Mouse (Mus musculus) liver, embryonic 14.5 days (tissue): Measurements from ENCODE around the gene Arhgef1. TPM values are rescaled to one million over a fixed set of nuclear protein-coding genes. Genes with fewer than 3 reads are reported as not detected.

Experiments used
- ATAC-seq: fragments of 200-750 bp; cut with Nextera tagmentation; 2 replicates; pipeline ENCODE4 v1.8.0; 2017; ENCODE audit warnings: moderate number of reproducible peaks, mild to moderate bottlenecking, moderate library complexity; ENCODE audit not compliant: insufficient read depth
- DNase-seq, 3 experiments: peaks; one replicate each; pipeline ENCODE4 v3.0.0-alpha.2; 2012 to 2013; ENCODE audit warnings: low read depth in 3 of 3, low spot score in 3 of 3
- H3K27ac ChIP-seq: fragments of 300-500 bp; sonication (generic); 2 replicates; pipeline ENCODE4 v1.5.1; 2014; ENCODE audit warnings: moderate library complexity, mild to moderate bottlenecking, control low read depth, inconsistent platforms
- H3K27me3 ChIP-seq: fragments of 300-500 bp; sonication (generic); 2 replicates; pipeline ENCODE4 v1.6.1; 2014; ENCODE audit warnings: mild to moderate bottlenecking, low read length, moderate library complexity; ENCODE audit not compliant: control insufficient read depth, insufficient read depth
- H3K36me3 ChIP-seq: fragments of 300-500 bp; sonication (generic); replicated peaks from 2 replicates; pipeline ENCODE4 v1.6.1; 2014; ENCODE audit warnings: low read depth; ENCODE audit not compliant: control insufficient read depth, insufficient read depth
- H3K4me1 ChIP-seq, 2 experiments: fragments of 200-500 bp in 1 of 2; fragments of 300-500 bp in 1 of 2; sonication (generic) in 1 of 2; replicated peaks; 2 replicates each; pipeline ENCODE4 v1.6.1; 2012 to 2014; ENCODE audit warnings: antibody characterized with exemption in 1 of 2, inconsistent platforms in 1 of 2, low read length in 1 of 2; ENCODE audit not compliant: control insufficient read depth in 2 of 2, insufficient read depth in 2 of 2
- H3K4me2 ChIP-seq: fragments of 300-500 bp; sonication (generic); 2 replicates; pipeline ENCODE4 v1.6.1; 2014; ENCODE audit warnings: low read depth, mild to moderate bottlenecking, control low read depth, moderate library complexity
- H3K4me3 ChIP-seq, 2 experiments: fragments of 200-500 bp in 1 of 2; fragments of 300-500 bp in 1 of 2; sonication (generic) in 1 of 2; 2 replicates each; pipeline ENCODE4 v1.5.1; 2012 to 2014; ENCODE audit warnings: low read depth in 2 of 2, low read length in 2 of 2, mild to moderate bottlenecking in 2 of 2, control low read depth in 1 of 2, inconsistent platforms in 1 of 2, moderate library complexity in 1 of 2; ENCODE audit not compliant: insufficient read depth in 1 of 2
- H3K9ac ChIP-seq: fragments of 300-500 bp; sonication (generic); replicated peaks from 2 replicates; pipeline ENCODE4 v1.6.1; 2014; ENCODE audit warnings: mild to moderate bottlenecking, control low read depth, moderate library complexity
- H3K9me3 ChIP-seq: fragments of 300-500 bp; sonication (generic); 2 replicates; pipeline ENCODE4 v1.6.1; 2016; ENCODE audit warnings: low read length, mixed read lengths; ENCODE audit not compliant: control insufficient read depth
- CTCF ChIP-seq: IDR thresholded peaks from 2 replicates; pipeline ENCODE4 v1.5.1; 2016; ENCODE audit warnings: antibody characterized with exemption, low read depth, control low read depth
- EP300 ChIP-seq: IDR thresholded peaks from 2 replicates; pipeline ENCODE4 v1.6.1; 2016; ENCODE audit warnings: antibody characterized with exemption, low read depth
- WGBS: fragments of 180-500 bp; shearing (Covaris S2); extraction: QIAGEN DNeasy Blood & Tissue Kit; methylation state at CpG from one replicate; pipeline ENCODE4 v1.1.7; 2014; ENCODE audit not compliant: insufficient replicate concordance; 5-methylcytosine and 5-hydroxymethylcytosine counted together
- polyA plus RNA-seq, 2 experiments: library from polyadenylated mRNA; depleted of rRNA in 1 of 2; stranded (reverse) in 1 of 2; unstranded in 1 of 2; fragments of >200 nt; fragmentation: Nextera tagmentation in 1 of 2; extraction: Ambion mirVana in 1 of 2; gene quantifications; 2 replicates each; pipeline versions ENCODE4 v1.2.1 to v1.2.3; 2012 to 2014

The Arhgef1 gene
- polyA plus RNA-seq, 2 experiments, result 28.7 to 44.2 TPM

GRCm38 (mm10) chr7:24896269-24896668 is 6.4 kb upstream of the Arhgef1 start:
- Histone ChIP-seq H3K27me3 (no peaks in the 10 kb centered on the region), H3K36me3 (no peaks in the 10 kb centered on the region), H3K4me3 (no peak overlapping the region), H3K4me2 (no peak overlapping the region), H3K9me3 (no peaks in the 10 kb centered on the region), H3K4me1 (no peaks in the 10 kb centered on the region), H3K9ac (no peak overlapping the region), H3K27ac (no peak overlapping the region)
- no peak for TF ChIP-seq CTCF
- no peak for TF ChIP-seq EP300
- ATAC-seq, result no peak
- no peak for DNase-seq
- WGBS, result 83% methylated on average over 8 of the region's 8 CpGs

- TF ChIP-seq EP300 (no peak), CTCF (no peak)
- Histone ChIP-seq H3K4me2 (no peak within 1 kb of the TSS), H3K36me3 (no peaks in the 10 kb centered on the region), H3K4me1 (peaks cover 6% of the 10 kb centered on the region in 2 experiments), H3K27me3 (no peaks in the 10 kb centered on the region), H3K27ac (no peak within 1 kb of the TSS), H3K9ac (no peak within 1 kb of the TSS), H3K4me3 (no peak within 1 kb of the TSS), H3K9me3 (no peaks in the 10 kb centered on the region)
- ATAC-seq (no peak), DNase-seq (no peak)
- 56% methylated on average over 12 of the region's 12 CpGs for WGBS
Observed at GRCm38 (mm10) chr7:24897224-24897623, 5.5 kb upstream of the Arhgef1 start, which contains the start of gene Cd79a. Gene Cd79a, plus strand, starts transcription at chr7:24897381.

DNA sequence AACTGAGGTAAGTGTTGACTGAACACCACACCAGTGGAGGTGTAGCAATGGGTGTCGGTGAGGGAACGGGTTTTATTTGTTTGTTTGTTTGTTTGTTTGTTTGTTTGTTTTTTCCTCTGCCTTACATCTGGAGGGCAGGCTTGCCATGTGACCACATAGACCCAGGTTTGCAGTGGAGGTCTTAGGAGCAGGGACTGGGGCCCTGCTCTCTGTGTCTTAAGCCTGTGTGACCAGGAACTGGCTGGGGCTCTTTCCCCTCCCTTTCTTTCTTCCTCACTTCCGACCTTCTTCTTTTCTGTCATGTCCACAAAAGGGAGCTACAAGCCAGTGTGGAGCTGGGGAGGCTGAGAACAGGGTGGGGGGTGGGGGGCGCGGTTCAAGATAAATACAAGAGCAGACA is 4.8 kb upstream of the Arhgef1 start:
- no peaks in the 10 kb centered on the region for H3K27me3 ChIP-seq
- ATAC-seq (no peak), DNase-seq (no peak)
- peaks cover 10 to 11% of the 10 kb centered on the region in 2 experiments for H3K4me1 ChIP-seq
- 62% methylated on average over 5 of the region's 5 CpGs for WGBS
- H3K36me3 ChIP-seq, result no peaks in the 10 kb centered on the region
- no peak overlapping the region for H3K9ac ChIP-seq
- H3K4me2 ChIP-seq, result no peak overlapping the region
- no peaks in the 10 kb centered on the region for H3K9me3 ChIP-seq
- H3K27ac ChIP-seq, result no peak overlapping the region
- H3K4me3 ChIP-seq, result no peak overlapping the region
- TF ChIP-seq CTCF (no peak), EP300 (no peak)

DNA sequence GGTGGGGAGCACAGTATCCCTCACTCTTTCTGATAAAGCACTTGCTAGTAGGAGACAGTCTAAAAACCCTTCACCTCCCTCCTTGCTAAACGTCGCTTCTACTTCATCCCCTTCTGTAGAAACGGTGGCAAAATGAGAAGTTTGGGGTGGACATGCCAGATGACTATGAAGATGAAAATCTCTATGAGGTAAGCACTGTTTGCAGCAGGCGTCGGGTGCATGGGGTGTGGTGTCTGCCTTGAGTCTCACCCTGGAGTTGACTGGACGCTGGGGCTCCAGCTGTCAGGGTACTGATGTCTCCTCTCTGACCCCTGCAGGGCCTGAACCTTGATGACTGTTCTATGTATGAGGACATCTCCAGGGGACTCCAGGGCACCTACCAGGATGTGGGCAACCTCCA is 1.6 kb upstream of the Arhgef1 start:
- Histone ChIP-seq H3K4me1 (peaks cover 14 to 27% of the 10 kb centered on the region in 2 experiments), H3K9me3 (no peaks in the 10 kb centered on the region), H3K36me3 (no peaks in the 10 kb centered on the region), H3K4me3 (no peak overlapping the region), H3K4me2 (no peak overlapping the region), H3K27ac (no peak overlapping the region), H3K9ac (no peak overlapping the region), H3K27me3 (no peaks in the 10 kb centered on the region)
- ATAC-seq, result no peak
- no peak for DNase-seq
- WGBS, result 34% methylated on average over 6 of the region's 6 CpGs
- TF ChIP-seq EP300 (no peak), CTCF (no peak)

- H3K4me1 ChIP-seq, result peaks cover 21 to 34% of the 10 kb centered on the region in 2 experiments
- peak overlapping the region; percentile 80 for H3K9ac ChIP-seq
- H3K36me3 ChIP-seq, result no peaks in the 10 kb centered on the region
- H3K4me3 ChIP-seq, result no peak overlapping the region
- peak overlapping the region; percentile 91 for H3K27ac ChIP-seq
- WGBS, result 3% methylated on average over 1 of the region's 1 CpGs
- no peak for DNase-seq
- no peak for ATAC-seq
- peak overlapping the region; percentile 87 for H3K4me2 ChIP-seq
- TF ChIP-seq EP300 (no peak), CTCF (no peak)
- H3K27me3 ChIP-seq, result no peaks in the 10 kb centered on the region
- H3K9me3 ChIP-seq, result no peaks in the 10 kb centered on the region
Observed at GRCm38 (mm10) chr7:24901842-24902241, 870 bp upstream of the Arhgef1 start.
